Mouse (Mus musculus): ENCODE measurements around the gene Slc15a1.
"Not testable (repeated sequence)": the region's sequence is repeated elsewhere in the genome, so short reads cannot be mapped to it uniquely, and the experiment has no call there.

The Slc15a1 gene

GRCm38 (mm10) chr14:121451424-121452029, 53.5 kb downstream of the Slc15a1 start:
- DNase-seq (ENCODE audit: low read depth, low spot score) = no peak

GRCm38 (mm10) chr14:121450504-121451423, 54.3 kb downstream of the Slc15a1 start:
- DNase-seq (ENCODE audit: low read depth, low spot score) = peak; percentile 17

- no peak for DNase-seq (ENCODE audit: low read depth, low spot score)
Measured at GRCm38 (mm10) chr14:121446951-121447350, 58.1 kb downstream of the Slc15a1 start.

- no peak for DNase-seq (ENCODE audit: low read depth, low spot score)
Measured at GRCm38 (mm10) chr14:121445194-121445593, 59.9 kb downstream of the Slc15a1 start.

- no peak for DNase-seq (ENCODE audit: low read depth, low spot score)
Measured at GRCm38 (mm10) chr14:121440807-121441206, 64.2 kb downstream of the Slc15a1 start.

- DNase-seq (ENCODE audit: low read depth, low spot score) = no peak
Measured at GRCm38 (mm10) chr14:121437026-121437425, 68.0 kb downstream of the Slc15a1 start.

- no peak for DNase-seq (ENCODE audit: low read depth, low spot score)
Measured at GRCm38 (mm10) chr14:121436455-121436854, 68.6 kb downstream of the Slc15a1 start.

GRCm38 (mm10) chr14:121435794-121436193, 69.3 kb downstream of the Slc15a1 start:
- DNase-seq (ENCODE audit: low read depth, low spot score) = peak; percentile 33

GRCm38 (mm10) chr14:121431261-121431660, 73.8 kb downstream of the Slc15a1 start:
- DNase-seq (ENCODE audit: low read depth, low spot score) = no peak

GRCm38 (mm10) chr14:121429854-121430535, 75.1 kb downstream of the Slc15a1 start:
- DNase-seq (ENCODE audit: low read depth, low spot score) = no peak

GRCm38 (mm10) chr14:121428148-121428547, 76.9 kb downstream of the Slc15a1 start:
- DNase-seq (ENCODE audit: low read depth, low spot score) = no peak

- DNase-seq (ENCODE audit: low read depth, low spot score) = no peak
Measured at GRCm38 (mm10) chr14:121426743-121427142, 78.3 kb downstream of the Slc15a1 start.

GRCm38 (mm10) chr14:121425004-121425793, 79.9 kb downstream of the Slc15a1 start:
- DNase-seq (ENCODE audit: low read depth, low spot score) = no peak

- DNase-seq (ENCODE audit: low read depth, low spot score) = no peak
Measured at GRCm38 (mm10) chr14:121423341-121423751, 81.7 kb downstream of the Slc15a1 start.

GRCm38 (mm10) chr14:121422664-121423340, 82.2 kb downstream of the Slc15a1 start:
- no peak for DNase-seq (ENCODE audit: low read depth, low spot score)

- no peak for DNase-seq (ENCODE audit: low read depth, low spot score)
Measured at GRCm38 (mm10) chr14:121422000-121422399, 83.1 kb downstream of the Slc15a1 start.

GRCm38 (mm10) chr14:121417594-121417993, 87.5 kb downstream of the Slc15a1 start:
- no peak for DNase-seq (ENCODE audit: low read depth, low spot score)

- DNase-seq (ENCODE audit: low read depth, low spot score) = no peak
Measured at GRCm38 (mm10) chr14:121416626-121417319, 88.3 kb downstream of the Slc15a1 start.

- no peak for DNase-seq (ENCODE audit: low read depth, low spot score)
Measured at GRCm38 (mm10) chr14:121414635-121415241, 90.3 kb downstream of the Slc15a1 start.

- not testable (repeated sequence) for DNase-seq (ENCODE audit: low read depth, low spot score)
Measured at GRCm38 (mm10) chr14:121413726-121414125, 91.3 kb downstream of the Slc15a1 start.

Data from telencephalon, adult 2 months (tissue).